17 mouse cellular contexts compared by ENCODE assay signal in the genomic region with DNA sequence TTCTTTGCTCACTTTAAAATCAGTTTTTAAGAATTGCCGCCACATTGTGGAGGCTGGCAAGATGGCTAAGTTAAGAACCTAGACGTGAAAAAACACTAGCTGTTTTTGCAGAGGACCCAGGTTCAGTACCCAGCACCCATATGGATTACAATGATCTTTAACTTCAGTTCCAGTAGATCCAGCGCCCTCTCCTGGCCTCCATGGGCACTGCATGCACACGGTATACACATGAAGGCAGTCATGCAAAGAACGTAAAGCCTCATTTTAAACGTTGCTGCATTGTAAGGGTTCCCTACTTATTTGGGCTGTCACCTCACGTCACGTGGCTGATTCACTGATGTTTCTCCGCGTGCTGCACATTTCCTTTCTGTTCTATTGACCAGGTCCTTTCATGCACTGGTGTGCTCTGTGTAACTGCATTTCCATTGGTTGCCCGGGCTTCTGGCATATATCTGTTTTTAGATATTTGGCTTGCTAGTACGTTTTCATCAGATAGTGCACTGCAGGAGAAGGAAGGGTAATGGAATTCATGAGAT. TPM values are rescaled to one million over a fixed set of nuclear protein-coding genes. Genes with fewer than 3 reads are reported as not detected.
DNase-seq lines count a peak whose midpoint lies in the region; ATAC-seq and TF ChIP-seq lines count a peak whose summit lies in the region.
"Had no signal": no experiment of that assay in that cellular context is flagged by ENCODE, and none has a peak within 500 bp of the region (broad histone marks: within the 10 kb centered on the region; RNA-seq: fewer than 3 reads in every experiment).

No protein-coding gene starts in this region.

- no peaks in the 10 kb centered on the region for H3K79me2 ChIP-seq in heart, adult 2 months (replicated peaks; ENCODE audit: control insufficient read depth, insufficient read depth, low read length)

- no peak overlapping the region for H3K9ac ChIP-seq in heart, adult 2 months (ENCODE audit: low read depth, low read length)
- H3K9ac ChIP-seq in heart, embryonic 12.5 days, result no peak overlapping the region
- H3K9ac ChIP-seq in lung, embryonic 14.5 days, result no peak overlapping the region
- H3K9ac ChIP-seq in ES-E14 (ENCODE audit: insufficient read depth, low read depth, low read length, poor library complexity, severe bottlenecking), result no peak overlapping the region
- H3K9ac ChIP-seq: kidney, embryonic 15.5 days; liver, embryonic 13.5 days had no signal

- TF ChIP-seq CTCF in heart, adult 2 months (IDR thresholded peaks at IDR 0.05), result peak; percentile 36
- peak; percentile 48 for TF ChIP-seq CTCF in lung, embryonic 14.5 days (IDR thresholded peaks at IDR 0.05; ENCODE audit: low read depth)

- 69% methylated on average over 12 of the region's 12 CpGs for WGBS in heart, adult 2 months
- WGBS in heart, embryonic 12.5 days, result 56% methylated on average over 12 of the region's 12 CpGs
- 73% methylated on average over 12 of the region's 12 CpGs for whole genome bisulfite sequencing in lung, embryonic 14.5 days

- H3K4me1 ChIP-seq in heart, adult 2 months (ENCODE audit: control insufficient read depth, insufficient read depth, low read length), result no peaks in the 10 kb centered on the region
- peaks cover 4% of the 10 kb centered on the region; the same call in 1 of the 2 replicates for H3K4me1 ChIP-seq in heart, embryonic 12.5 days (replicated peaks)
- no peaks in the 10 kb centered on the region for H3K4me1 ChIP-seq in lung, embryonic 14.5 days (ENCODE audit: insufficient read depth)
- peaks cover 0 to 3% of the 10 kb centered on the region in 2 experiments; a peak in 1 of 4 replicates for H3K4me1 ChIP-seq in ES-E14 (ENCODE audit: control insufficient read depth in 2 of 2, insufficient read depth in 2 of 2, low read length in 2 of 2, poor library complexity in 1 of 2)
- H3K4me1 ChIP-seq: hindbrain, embryonic 10.5 days; kidney, embryonic 15.5 days had no signal

- no peaks in the 10 kb centered on the region for H3K36me3 ChIP-seq in heart, adult 2 months (ENCODE audit: control insufficient read depth, insufficient read depth, low read length)
- no peaks in the 10 kb centered on the region for H3K36me3 ChIP-seq in heart, embryonic 12.5 days
- H3K36me3 ChIP-seq in lung, embryonic 14.5 days (ENCODE audit: insufficient read depth), result no peaks in the 10 kb centered on the region
- no peaks in the 10 kb centered on the region for H3K36me3 ChIP-seq in ES-E14 (ENCODE audit: control insufficient read depth, insufficient read depth, low read length, poor library complexity, severe bottlenecking)
- H3K36me3 ChIP-seq: hindbrain, embryonic 10.5 days; kidney, embryonic 15.5 days; liver, embryonic 13.5 days had no signal

- no peak for ATAC-seq in heart, embryonic 12.5 days (ENCODE audit: insufficient number of reproducible peaks, low FRiP score)
- ATAC-seq in lung, embryonic 14.5 days (ENCODE audit: insufficient read depth), result no peak
- peak; percentile 26; the same call in 1 of the 2 replicates for ATAC-seq in megakaryocyte progenitor cell, adult 5-6 weeks (replicated peaks; ENCODE audit: poor library complexity)

- intact Hi-C loops in heart, adult 2 months (cut with DNase I), result no loop called here

- H3K9me3 ChIP-seq in heart, embryonic 12.5 days (replicated peaks), result no peaks in the 10 kb centered on the region
- H3K9me3 ChIP-seq in lung, embryonic 14.5 days (ENCODE audit: low read depth, low read length), result no peaks in the 10 kb centered on the region
- H3K9me3 ChIP-seq in ES-E14 (ENCODE audit: control insufficient read depth, insufficient read depth, low read depth, low read length), result no peaks in the 10 kb centered on the region
- H3K9me3 ChIP-seq: hindbrain, embryonic 10.5 days; kidney, embryonic 15.5 days; liver, embryonic 13.5 days had no signal

- H3K4me2 ChIP-seq in heart, embryonic 12.5 days, result no peak overlapping the region
- H3K4me2 ChIP-seq in lung, embryonic 14.5 days, result no peak overlapping the region
- H3K4me2 ChIP-seq: heart, embryonic 11.5 days; kidney, embryonic 15.5 days; liver, embryonic 13.5 days had no signal

- TF ChIP-seq EP300 in heart, adult 2 months (IDR thresholded peaks at IDR 0.05; ENCODE audit: insufficient read depth, low read depth, low read length), result no peak

- DNase-seq in heart, adult 2 months, result no peak
- peak; percentile 10 for DNase-seq in lung, embryonic 14.5 days
- DNase-seq in lung, postnatal 14 days, result no peak
- DNase-seq in ES-E14 (ENCODE audit: low read depth, low spot score), result peak; percentile 25
- DNase-seq in ovary, postnatal 10 days (ENCODE audit: low spot score), result no peak
- no peak for DNase-seq in right cerebral cortex, postnatal 36 days (ENCODE audit: low spot score in 2 of 2)
- DNase-seq: liver, embryonic 13.5 days had no signal

- H3K27ac ChIP-seq in heart, adult 2 months, result no peak overlapping the region
- H3K27ac ChIP-seq in heart, embryonic 12.5 days (ENCODE audit: poor library complexity, severe bottlenecking), result no peak overlapping the region
- H3K27ac ChIP-seq in lung, embryonic 14.5 days (ENCODE audit: low read depth), result no peak overlapping the region
- H3K27ac ChIP-seq in ES-E14 (ENCODE audit: insufficient read depth, low read depth, low read length, poor library complexity, severe bottlenecking), result no peak overlapping the region
- H3K27ac ChIP-seq: hindbrain, embryonic 10.5 days; kidney, embryonic 15.5 days; liver, embryonic 13.5 days had no signal

- in situ Hi-C loops in ES-E14 (cut with MboI; ENCODE audit: low sequenced_read_pairs in 2 of 2, unreplicated experiment in 2 of 2), result no loop called here

- no peak for TF ChIP-seq POLR2A in heart, adult 2 months (IDR thresholded peaks at IDR 0.05; ENCODE audit: insufficient read depth, low read depth, low read length)

- no peaks in the 10 kb centered on the region for H3K27me3 ChIP-seq in heart, adult 2 months (ENCODE audit: control insufficient read depth, insufficient read depth, low read length)
- H3K27me3 ChIP-seq in heart, embryonic 12.5 days (replicated peaks), result peaks cover 1% of the 10 kb centered on the region
- peaks cover 1% of the 10 kb centered on the region; the same call in 1 of the 2 replicates for H3K27me3 ChIP-seq in lung, embryonic 14.5 days (ENCODE audit: insufficient read depth, low read length)

- no peak overlapping the region for H3K4me3 ChIP-seq in heart, adult 2 months
- no peak overlapping the region for H3K4me3 ChIP-seq in heart, embryonic 12.5 days
- no peak overlapping the region for H3K4me3 ChIP-seq in lung, embryonic 14.5 days (ENCODE audit: low read depth, low read length)
- H3K4me3 ChIP-seq in ES-E14 (ENCODE audit: insufficient read depth in 1 of 2, low read depth in 1 of 2, low read length in 2 of 2, poor library complexity in 1 of 2, severe bottlenecking in 1 of 2), result no peak overlapping the region
- H3K4me3 ChIP-seq: hindbrain, embryonic 10.5 days; kidney, embryonic 15.5 days; liver, embryonic 13.5 days; myocyte had no signal

TF ChIP-seq in ES-E14, 5 proteins besides CTCF, POLR2A, EP300 and RAD21:
- TF ChIP-seq HCFC1 (IDR thresholded peaks at IDR 0.05; ENCODE audit: borderline replicate concordance, insufficient read depth, low read length) (no peak), CHD2 (IDR thresholded peaks at IDR 0.05; ENCODE audit: low read depth, low read length) (no peak), ZC3H11A (IDR thresholded peaks at IDR 0.05; ENCODE audit: borderline replicate concordance, low read depth, low read length) (no peak), MAFK (IDR thresholded peaks at IDR 0.05; ENCODE audit: insufficient read depth, low read depth, low read length) (no peak), ZNF384 (IDR thresholded peaks at IDR 0.05; ENCODE audit: low read depth, low read length) (no peak)

RNA-seq across cellular contexts. Expression of a gene that starts 8.3 kb away (rescaled TPM):
- total RNA-seq in heart, adult 2 months (2021), result not detected
- polyA plus RNA-seq in heart, adult 2 months (2012; rRNA removed), result not detected in 2 replicates
- not detected in 2 replicates for polyA plus RNA-seq in heart, embryonic 12.5 days (2016; fragmentation: Nextera tagmentation; extraction: Ambion mirVana)
- not detected in 2 replicates for polyA plus RNA-seq in lung, embryonic 14.5 days (2014; fragmentation: Nextera tagmentation; extraction: Ambion mirVana)
- total RNA-seq in ES-E14 (2012; rRNA removed), result not detected in 2 replicates
- total RNA-seq in megakaryocyte progenitor cell, adult 5-6 weeks (2015), result not detected in 2 replicates
- total RNA-seq in megakaryocyte progenitor cell, adult 5-6 weeks (2017), result not detected in 2 replicates
- total RNA-seq: common myeloid progenitor, adult 5-6 weeks; left cerebral cortex, adult 18-20 months; megakaryocyte-erythroid progenitor cell, adult 5-6 weeks had no signal
- polyA plus RNA-seq: heart, embryonic 11.5 days; hindbrain, embryonic 10.5 days; kidney, embryonic 15.5 days; liver, embryonic 13.5 days; myocyte; urinary bladder, adult 2 months had no signal

RNA-seq across cellular contexts. Expression of a gene that starts 24.3 kb away (rescaled TPM):
- total RNA-seq in heart, adult 2 months (2021), result not detected
- 0.27 TPM in 1 of 2 replicates, not detected in the other for polyA plus RNA-seq in heart, adult 2 months (2012; rRNA removed)
- polyA plus RNA-seq in heart, embryonic 12.5 days (2016; fragmentation: Nextera tagmentation; extraction: Ambion mirVana), result 0.83 TPM in 1 of 2 replicates, not detected in the other
- polyA plus RNA-seq in lung, embryonic 14.5 days (2014; fragmentation: Nextera tagmentation; extraction: Ambion mirVana), result 1.1 and 2.1 TPM in 2 replicates
- not detected in 2 replicates for total RNA-seq in ES-E14 (2012; rRNA removed)
- not detected in 2 replicates for total RNA-seq in megakaryocyte progenitor cell, adult 5-6 weeks (2015)
- not detected in 2 replicates for total RNA-seq in megakaryocyte progenitor cell, adult 5-6 weeks (2017)
- total RNA-seq: left cerebral cortex, adult 18-20 months had no signal

Comparison
In these comparisons a context has a peak if more than half of its experiments do, and no peak if none do; other contexts are left out.
1. DNase-seq: peak in lung, embryonic 14.5 days (single experiment) and ES-E14 (single experiment); none in heart, adult 2 months (0 of 2), lung, postnatal 14 days (single experiment), ovary, postnatal 10 days (single experiment) and right cerebral cortex, postnatal 36 days (0 of 2).